Mouse (Mus musculus) kidney, embryonic 16.5 days (tissue): ENCODE results near the gene Arhgap40. TPM values are rescaled to one million over a fixed set of nuclear protein-coding genes. Genes with fewer than 3 reads are reported as not detected.

ENCODE experiments used
- ATAC-seq: fragments of 200-750 bp; cut with Nextera tagmentation; 2 replicates; pipeline ENCODE4 v1.8.0; 2017; ENCODE audit warnings: moderate TSS enrichment; ENCODE audit not compliant: low FRiP score, low TSS enrichment
- H3K27ac ChIP-seq: fragments of 300-500 bp; sonication (generic); 2 replicates; pipeline ENCODE4 v1.5.1; 2014; ENCODE audit warnings: low read length
- H3K27me3 ChIP-seq: fragments of 300-500 bp; sonication (generic); 2 replicates; pipeline ENCODE4 v1.6.1; 2014; ENCODE audit warnings: low read length, control low read depth, mixed read lengths; ENCODE audit not compliant: insufficient read depth
- H3K36me3 ChIP-seq: fragments of 300-500 bp; sonication (generic); 2 replicates; pipeline ENCODE4 v1.6.1; 2014; ENCODE audit warnings: low read length, control low read depth, mixed read lengths; ENCODE audit not compliant: insufficient read depth
- H3K4me1 ChIP-seq: fragments of 300-500 bp; sonication (generic); 2 replicates; pipeline ENCODE4 v1.6.1; 2014; ENCODE audit warnings: low read length, control low read depth, mixed read lengths; ENCODE audit not compliant: insufficient read depth
- H3K4me2 ChIP-seq: fragments of 300-500 bp; sonication (generic); replicated peaks from 2 replicates; pipeline ENCODE4 v1.6.1; 2014; ENCODE audit warnings: low read depth, low read length
- H3K4me3 ChIP-seq: fragments of 300-500 bp; sonication (generic); 2 replicates; pipeline ENCODE4 v1.5.1; 2014; ENCODE audit warnings: mild to moderate bottlenecking, low read length
- H3K9ac ChIP-seq: fragments of 300-500 bp; sonication (generic); replicated peaks from 2 replicates; pipeline ENCODE4 v1.6.1; 2014; ENCODE audit warnings: low read length
- H3K9me3 ChIP-seq: fragments of 300-500 bp; sonication (generic); 2 replicates; pipeline ENCODE4 v1.6.1; 2016; ENCODE audit warnings: low read length, control low read depth
- WGBS: fragments of 180-500 bp; shearing (Covaris S2); extraction: QIAGEN DNeasy Blood & Tissue Kit; methylation state at CpG from one replicate; pipeline ENCODE4 v1.1.7; 2014; 5-methylcytosine and 5-hydroxymethylcytosine counted together
- polyA plus RNA-seq: library from polyadenylated mRNA; unstranded; fragments of >200 nt; fragmentation: Nextera tagmentation; extraction: Ambion mirVana; gene quantifications from 2 replicates; pipeline ENCODE4 v1.2.1, GENCODE M21; 2015

Arhgap40 gene
- polyA plus RNA-seq, 1 experiment from 2014 or later: 0.25 TPM

GRCm38 (mm10) chr2:158595103-158595502 lies 82.5 kb downstream of the Arhgap40 start:
- H3K27me3 ChIP-seq: peaks cover 39% of the 10 kb centered on the region
- peaks cover 8% of the 10 kb centered on the region for H3K4me1 ChIP-seq
- H3K9me3 ChIP-seq: no peaks in the 10 kb centered on the region
- H3K36me3 ChIP-seq: no peaks in the 10 kb centered on the region
- ATAC-seq: peak; percentile 94
- no peak overlapping the region for H3K9ac ChIP-seq
- H3K4me2 ChIP-seq: 0 out of 2 replicates have a peak overlapping the region, but pooled peaks have one; percentile 3
- H3K4me3 ChIP-seq: no peak overlapping the region
- 2% methylated on average over 12 of the region's 12 CpGs for WGBS
- H3K27ac ChIP-seq: no peak overlapping the region

GRCm38 (mm10) chr2:158595577-158595976 lies 83.0 kb downstream of the Arhgap40 start:
- WGBS: 17% methylated on average over 7 of the region's 7 CpGs
- H3K27ac ChIP-seq: no peak overlapping the region
- H3K4me3 ChIP-seq: no peak overlapping the region
- H3K36me3 ChIP-seq: no peaks in the 10 kb centered on the region
- no peak overlapping the region for H3K9ac ChIP-seq
- H3K9me3 ChIP-seq: no peaks in the 10 kb centered on the region
- H3K27me3 ChIP-seq: peaks cover 34% of the 10 kb centered on the region
- H3K4me2 ChIP-seq: 0 out of 2 replicates have a peak overlapping the region, but pooled peaks have one; percentile 3
- no peak for ATAC-seq
- H3K4me1 ChIP-seq: peaks cover 8% of the 10 kb centered on the region

DNA sequence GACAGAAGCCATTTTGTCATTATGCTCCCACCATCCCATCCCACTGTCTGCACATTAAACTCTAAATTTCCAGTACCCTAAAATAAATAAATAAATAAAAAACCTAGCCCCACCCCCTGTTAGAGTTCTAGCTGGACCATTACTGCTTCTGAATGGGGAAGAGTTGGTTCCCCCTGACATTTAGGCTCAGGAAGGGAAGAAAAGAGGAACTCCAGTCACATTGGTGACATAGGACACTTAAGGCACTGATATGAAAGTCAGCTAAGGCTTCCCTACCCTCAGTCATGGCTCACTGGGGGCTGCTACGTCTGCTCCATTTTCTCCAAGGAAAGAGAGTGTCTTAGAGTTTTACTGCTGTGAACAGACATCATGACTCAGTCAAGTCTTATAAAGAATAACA lies 84.2 kb downstream of the Arhgap40 start:
- no peak for ATAC-seq
- peaks cover 8% of the 10 kb centered on the region for H3K4me1 ChIP-seq
- H3K4me2 ChIP-seq: no peak overlapping the region
- H3K27me3 ChIP-seq: peaks cover 41% of the 10 kb centered on the region
- H3K27ac ChIP-seq: no peak overlapping the region
- no peak overlapping the region for H3K4me3 ChIP-seq
- H3K9ac ChIP-seq: no peak overlapping the region
- H3K9me3 ChIP-seq: no peaks in the 10 kb centered on the region
- WGBS: 43% methylated on average over 1 of the region's 1 CpGs
- H3K36me3 ChIP-seq: no peaks in the 10 kb centered on the region

Other genes with a start within 250 kb of the Arhgap40 start
- 31.0 and 34.5 TPM in 2 replicates for gene Lbp, start 206.3 kb upstream of the Arhgap40 start, polyA plus RNA-seq
- 3.4 and 8.9 TPM in 2 replicates for gene Snhg11, start 137.2 kb upstream of the Arhgap40 start, polyA plus RNA-seq
- gene Ralgapb, start 102.9 kb upstream of the Arhgap40 start, polyA plus RNA-seq: 13.7 and 15.9 TPM in 2 replicates
- gene Adig, start 10.2 kb upstream of the Arhgap40 start, polyA plus RNA-seq: not detected in 2 replicates
- gene Slc32a1, start 98.0 kb downstream of the Arhgap40 start, polyA plus RNA-seq: 0.12 TPM in 1 of 2 replicates, not detected in the other
- 5.1 and 9.7 TPM in 2 replicates for gene Actr5, start 112.1 kb downstream of the Arhgap40 start, polyA plus RNA-seq
- gene Ppp1r16b, start 152.6 kb downstream of the Arhgap40 start, polyA plus RNA-seq: 14.1 and 17.7 TPM in 2 replicates